Mouse (Mus musculus) c-Kit-positive CD71-positive TER-119-negative erythroid progenitor cells, embryonic 14.5 days (primary cell): Measurements from ENCODE around the gene Atp6v1a.
A peak's percentile ranks its signal among the peaks of the same experiment; 100 is the strongest.

Experiments
- DNase-seq: peaks from one replicate; pipeline ENCODE4 v3.0.0-alpha.2; 2013; ENCODE audit warnings: low read depth

The Atp6v1a gene

GRCm38 (mm10) chr16:44138377-44138978 lies 1.0 kb downstream of the Atp6v1a start:
- no peak for DNase-seq

- DNase-seq: no peak
Observed at GRCm38 (mm10) chr16:44136511-44137021, 2.9 kb downstream of the Atp6v1a start.

- DNase-seq: no peak
Observed at GRCm38 (mm10) chr16:44133187-44133586, 6.3 kb downstream of the Atp6v1a start.

GRCm38 (mm10) chr16:44132300-44132699 lies 7.2 kb downstream of the Atp6v1a start:
- DNase-seq: no peak

- DNase-seq: no peak
Observed at GRCm38 (mm10) chr16:44126437-44126836, 13.1 kb downstream of the Atp6v1a start.

- DNase-seq: no peak
Observed at GRCm38 (mm10) chr16:44125436-44125835, 14.1 kb downstream of the Atp6v1a start.

GRCm38 (mm10) chr16:44124713-44125112 lies 14.8 kb downstream of the Atp6v1a start:
- no peak for DNase-seq

GRCm38 (mm10) chr16:44123786-44124185 lies 15.7 kb downstream of the Atp6v1a start:
- no peak for DNase-seq

- DNase-seq: no peak
Observed at GRCm38 (mm10) chr16:44122982-44123725, 16.4 kb downstream of the Atp6v1a start.

- DNase-seq: no peak
Observed at GRCm38 (mm10) chr16:44122574-44122973, 16.9 kb downstream of the Atp6v1a start.

GRCm38 (mm10) chr16:44122122-44122521 lies 17.4 kb downstream of the Atp6v1a start:
- DNase-seq: no peak

GRCm38 (mm10) chr16:44119753-44120501 lies 19.6 kb downstream of the Atp6v1a start:
- no peak for DNase-seq

GRCm38 (mm10) chr16:44109002-44109401 lies 30.5 kb downstream of the Atp6v1a start:
- DNase-seq: no peak

- DNase-seq: no peak
Observed at GRCm38 (mm10) chr16:44105211-44105610, 34.3 kb downstream of the Atp6v1a start.

- peak; percentile 1 for DNase-seq
Observed at GRCm38 (mm10) chr16:44103806-44104766, 35.4 kb downstream of the Atp6v1a start.

GRCm38 (mm10) chr16:44102925-44103324 lies 36.6 kb downstream of the Atp6v1a start:
- no peak for DNase-seq

GRCm38 (mm10) chr16:44101181-44101710 lies 38.3 kb downstream of the Atp6v1a start:
- no peak for DNase-seq

GRCm38 (mm10) chr16:44099377-44099776 lies 40.1 kb downstream of the Atp6v1a start:
- no peak for DNase-seq

GRCm38 (mm10) chr16:44087650-44088049 lies 51.9 kb downstream of the Atp6v1a start:
- DNase-seq: no peak

- peak; percentile 48 for DNase-seq
Observed at GRCm38 (mm10) chr16:44063025-44063894, 76.2 kb downstream of the Atp6v1a start, which contains the start of gene Gramd1c. Gramd1c (minus strand) TSS chr16:44063345.
